Comparison of ENCODE assay signal across 18 mouse cellular contexts in the genomic region with DNA sequence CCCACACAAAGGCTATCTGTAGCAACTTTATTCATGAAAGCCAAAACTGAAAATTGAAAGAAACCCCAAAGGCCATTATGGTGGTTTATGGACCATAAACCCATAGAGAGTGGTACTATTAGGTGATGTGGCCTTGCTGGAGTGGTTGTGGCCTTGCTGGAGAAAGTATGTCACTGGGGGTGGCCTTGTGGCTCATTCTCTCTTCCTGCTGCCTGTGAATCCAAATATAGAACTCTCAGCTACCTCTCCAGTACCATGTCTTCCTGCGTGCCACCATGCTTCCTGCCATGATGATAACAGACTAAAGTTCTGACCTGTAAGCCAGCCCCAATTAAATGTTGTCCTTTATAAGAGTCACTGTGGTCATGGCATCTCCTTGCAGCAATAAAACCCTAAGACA.
"Had no signal": no experiment of that assay in that cellular context is flagged by ENCODE, and none has a peak within 500 bp of the region (broad histone marks: within the 10 kb centered on the region; RNA-seq: fewer than 3 reads in every experiment).

No protein-coding gene starts in this region.

- ATAC-seq: hindbrain, postnatal 0 days; inflammation-experienced regulatory T-cells, adult 6 months; intestine, embryonic 15.5 days; intestine, postnatal 0 days; liver, embryonic 12.5 days had no signal

- DNase-seq: gastrocnemius, adult 2 months; gastrocnemius, postnatal 10 days; gastrocnemius, postnatal 25 days; heart, adult 2 months; heart, postnatal 4 days; kidney, adult 18-20 months; kidney, adult 8-10 months; kidney, postnatal 10 days; kidney, postnatal 25 days; kidney, postnatal 4 days; layer of hippocampus, adult 9-11 months; layer of hippocampus, postnatal 36 days; left cerebral cortex, postnatal 4 days had no signal
